Comparison of ENCODE assay signal across 21 mouse cellular contexts in the genomic region with DNA sequence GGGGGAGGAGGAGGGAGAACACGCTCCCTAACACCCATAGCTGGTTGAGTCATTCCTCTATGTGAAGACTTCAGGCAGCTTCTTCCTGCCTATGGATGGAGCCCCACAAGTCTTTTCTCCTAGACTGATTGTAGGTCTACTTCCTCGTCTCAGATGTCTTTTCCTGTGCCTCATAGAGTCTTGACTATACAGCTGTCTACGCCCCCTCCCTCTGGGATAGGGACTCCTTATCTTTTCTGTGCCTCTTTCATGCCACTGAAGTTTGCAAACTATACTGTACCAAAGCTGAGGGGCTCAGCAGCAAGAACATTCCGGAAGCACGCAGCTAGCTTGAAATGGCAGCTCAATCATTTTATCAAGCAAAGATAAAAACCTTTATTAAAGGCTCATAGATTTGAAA.
"Had no signal": no experiment of that assay in that cellular context is flagged by ENCODE, and none has a peak within 500 bp of the region (broad histone marks: within the 10 kb centered on the region; RNA-seq: fewer than 3 reads in every experiment).

No protein-coding gene starts in this region.

- H3K27ac ChIP-seq: limb, embryonic 13.5 days; lung, embryonic 15.5 days; stomach, postnatal 0 days had no signal

- DNase-seq: kidney, adult 18-20 months; kidney, adult 9 months; kidney, postnatal 14 days; kidney, postnatal 4 days; layer of hippocampus, adult 9-11 months; left cerebral cortex, postnatal 4 days; lung, adult 18-20 months; lung, postnatal 10 days; lung, postnatal 36 days; midbrain, embryonic 14.5 days; right cerebral cortex, postnatal 14 days; right cerebral cortex, postnatal 4 days; thymus, adult 2 months; thymus, postnatal 14 days; thymus, postnatal 4 days had no signal

- H3K9ac ChIP-seq: limb, embryonic 13.5 days; lung, embryonic 15.5 days had no signal

- H3K4me3 ChIP-seq: limb, embryonic 13.5 days; lung, embryonic 15.5 days; megakaryocyte, embryonic 14.5 days had no signal

- H3K36me3 ChIP-seq: lung, embryonic 15.5 days had no signal

- H3K4me2 ChIP-seq: limb, embryonic 13.5 days; lung, embryonic 15.5 days; midbrain, embryonic 11.5 days had no signal

- H3K9me3 ChIP-seq: lung, embryonic 15.5 days had no signal

- ATAC-seq: intestine, embryonic 16.5 days had no signal

- H3K27me3 ChIP-seq: lung, embryonic 15.5 days; megakaryocyte, embryonic 14.5 days had no signal
